Mouse (Mus musculus) liver, adult 2 months (tissue): Measurements from ENCODE around the gene Hist1h4h.

Experiments used
- CTCF ChIP-seq: fragments of 200-500 bp; IDR thresholded peaks from 2 replicates; pipeline ENCODE4 v1.5.1; 2011; ENCODE audit warnings: low read depth, low read length, control low read depth
- POLR2A ChIP-seq: fragments of 200-500 bp; IDR thresholded peaks from 2 replicates; pipeline ENCODE4 v1.6.1; 2011; ENCODE audit warnings: low read length, control low read depth; ENCODE audit not compliant: insufficient read depth; ENCODE audit errors: extremely low read depth

- TF ChIP-seq CTCF (no peak), POLR2A (no peak)
These were observed 27.1 kb upstream of the Hist1h4h start for GRCm38 (mm10) chr13:23503797-23504196.
